Mouse (Mus musculus) MEL (cell line): Measurements from ENCODE around the gene Map1lc3a.

Experiments
- CTCF ChIP-seq, 3 experiments: IDR thresholded peaks in 2 of 3; conservative IDR thresholded peaks in 1 of 3; 2 replicates each; pipeline ENCODE4 v1.5.1; 2011 to 2012; ENCODE audit warnings: low read length in 3 of 3, low read depth in 2 of 3, mild to moderate bottlenecking in 2 of 3, improper control_type of control experiment in 1 of 3, inconsistent platforms in 1 of 3, mixed read lengths in 1 of 3, moderate library complexity in 1 of 3; ENCODE audit not compliant: control insufficient read depth in 1 of 3, insufficient read depth in 1 of 3, poor library complexity in 1 of 3, severe bottlenecking in 1 of 3
- ELF1 ChIP-seq: IDR thresholded peaks from 2 replicates; pipeline ENCODE4 v1.6.1; 2014; ENCODE audit warnings: low read depth, mild to moderate bottlenecking, inconsistent platforms, low read length, improper control_type of control experiment, moderate library complexity
- GATA1 ChIP-seq: IDR thresholded peaks from 2 replicates; pipeline ENCODE4 v1.6.1; 2011; ENCODE audit warnings: low read depth, low read length, improper control_type of control experiment
- POLR2A ChIP-seq, 2 experiments: IDR thresholded peaks; 2 replicates each; pipeline ENCODE4 v1.6.1; 2011 to 2012; ENCODE audit warnings: low read length in 2 of 2, mild to moderate bottlenecking in 2 of 2, control low read depth in 1 of 2, improper control_type of control experiment in 1 of 2, low read depth in 1 of 2, moderate library complexity in 1 of 2; ENCODE audit not compliant: control insufficient read depth in 1 of 2, insufficient read depth in 1 of 2, poor library complexity in 1 of 2
- SIN3A ChIP-seq: IDR thresholded peaks from 2 replicates; pipeline ENCODE4 v1.6.1; 2012; ENCODE audit warnings: low read length, improper control_type of control experiment, inconsistent platforms
- TAL1 ChIP-seq: IDR thresholded peaks from 2 replicates; pipeline ENCODE4 v1.6.1; 2012; ENCODE audit warnings: mild to moderate bottlenecking, inconsistent platforms, low read length, moderate library complexity, mixed read lengths
- TCF12 ChIP-seq: IDR thresholded peaks from 2 replicates; pipeline ENCODE4 v1.6.1; 2014; ENCODE audit warnings: low read depth, mild to moderate bottlenecking, inconsistent platforms, low read length, improper control_type of control experiment, moderate library complexity

DNA sequence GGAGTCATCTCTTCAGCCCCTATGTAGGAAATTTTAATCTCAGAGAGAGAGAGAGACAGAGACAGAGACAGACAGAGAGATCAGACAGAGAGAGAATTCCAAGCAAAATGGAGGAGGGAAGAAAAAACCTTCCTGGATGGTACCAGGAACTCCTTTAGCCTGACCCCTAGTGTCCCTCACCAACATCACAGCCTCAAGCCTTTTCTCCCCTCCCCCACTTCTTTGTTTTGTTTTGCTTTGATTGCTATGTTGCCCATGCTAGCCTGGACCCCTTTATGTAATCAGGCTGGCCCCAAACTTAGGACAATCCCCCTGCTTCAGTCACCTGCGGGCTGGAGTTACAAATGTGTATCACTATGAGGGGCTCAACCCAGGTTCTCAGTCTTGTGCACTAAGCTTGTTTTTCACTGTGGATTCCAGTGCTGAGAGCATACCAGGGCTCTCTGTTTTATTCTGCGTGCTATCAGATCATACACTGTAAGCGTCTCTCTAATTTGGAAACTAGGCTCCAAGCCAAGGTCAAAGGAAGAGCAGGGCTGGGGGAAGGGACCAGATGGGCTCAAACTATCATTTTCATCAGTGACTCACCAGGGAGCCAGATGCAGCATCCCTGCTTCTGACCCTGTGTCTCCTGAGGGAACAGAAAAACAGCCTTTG is 33.0 kb downstream of the Map1lc3a start:
- TF ChIP-seq CTCF (IDR thresholded peaks at IDR 0.05 in 2 of 3, conservative IDR thresholded peaks at IDR 0.05 in 1 of 3; ENCODE audit: control insufficient read depth in 1 of 3, insufficient read depth in 1 of 3, low read depth in 2 of 3, low read length in 3 of 3, poor library complexity in 1 of 3, severe bottlenecking in 1 of 3) (peak in 2 of 3 experiments; percentile 18 to 23; a peak in 1 of 6 replicates), GATA1 (no peak), POLR2A (IDR thresholded peaks at IDR 0.05; ENCODE audit: control insufficient read depth in 1 of 2, insufficient read depth in 1 of 2, low read depth in 1 of 2, low read length in 2 of 2, poor library complexity in 1 of 2) (no peak), ELF1 (no peak), SIN3A (no peak), TCF12 (no peak), TAL1 (no peak)
